Mouse (Mus musculus) embryo, embryonic 10 days (tissue): ENCODE measurements around the gene Vwa3b.
"Not testable (repeated sequence)": the region's sequence is repeated elsewhere in the genome, so short reads cannot be mapped to it uniquely, and the experiment has no call there.

Source experiments
- DNase-seq: peaks from one replicate; pipeline ENCODE4 v3.0.0-alpha.2; 2015; ENCODE audit warnings: low spot score

The Vwa3b gene

GRCm38 (mm10) chr1:37025962-37026686 lies at the start of gene Vwa3b:
TSS of gene Vwa3b (plus strand) at chr1:37026596.
- DNase-seq, result no peak

DNA sequence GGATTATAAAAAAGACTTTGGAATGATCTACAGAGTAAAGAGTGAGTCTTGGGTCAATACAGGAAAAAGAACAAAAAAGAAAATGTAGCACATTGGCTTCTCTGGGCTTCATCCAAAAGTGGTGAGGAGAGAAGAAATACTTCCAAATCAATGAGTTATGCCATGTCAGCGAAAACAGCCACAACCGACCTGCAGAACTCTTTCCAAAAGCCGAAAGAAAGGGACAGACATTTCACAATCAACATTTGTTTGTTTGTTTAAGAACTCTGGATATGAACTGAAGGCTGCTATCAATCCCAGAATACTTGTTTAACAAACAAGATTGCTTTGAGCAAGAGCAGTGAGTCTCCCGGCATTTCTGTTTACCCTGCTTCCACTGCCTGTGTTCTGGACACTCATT lies 49.6 kb upstream of the Vwa3b start:
- no peak for DNase-seq

DNA sequence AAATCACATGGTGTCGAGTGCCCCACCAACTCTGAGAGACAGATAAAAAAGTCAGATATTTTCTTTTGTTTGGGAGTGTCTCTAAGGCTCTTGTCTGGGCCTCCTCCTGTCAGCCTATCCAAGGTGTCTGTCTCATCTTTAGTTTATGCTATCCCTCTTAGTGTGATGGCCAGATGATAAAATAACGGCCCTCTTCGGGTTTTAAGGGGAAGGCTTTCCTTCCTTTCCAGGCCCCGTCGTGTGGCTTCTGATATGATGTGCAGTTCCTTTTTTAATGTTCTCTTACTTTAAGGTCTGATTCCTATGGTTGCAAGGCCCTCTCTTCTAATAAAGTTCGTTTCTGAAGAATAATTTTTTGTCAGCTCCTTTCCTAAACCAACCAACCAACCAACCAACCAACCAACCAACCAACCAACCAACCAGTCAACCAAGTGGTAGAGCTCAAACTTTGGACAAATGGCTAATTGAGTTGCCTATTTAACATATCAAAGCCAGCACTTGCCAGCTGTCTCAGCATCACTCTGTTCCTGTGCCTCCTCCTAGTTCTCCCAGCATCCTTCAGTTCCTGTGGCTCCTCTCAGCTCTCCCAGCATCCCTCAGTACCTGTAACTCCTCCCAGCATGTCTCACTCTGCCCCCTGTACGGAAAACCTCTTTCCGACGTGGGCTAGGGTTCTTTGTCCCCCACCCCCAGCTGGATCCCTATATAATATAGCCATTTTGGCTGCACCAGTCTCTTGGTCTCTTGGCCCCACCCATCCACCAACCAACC lies 44.0 kb upstream of the Vwa3b start:
- DNase-seq, result no peak

GRCm38 (mm10) chr1:36983754-36984153 lies 42.6 kb upstream of the Vwa3b start:
- DNase-seq, result no peak

DNA sequence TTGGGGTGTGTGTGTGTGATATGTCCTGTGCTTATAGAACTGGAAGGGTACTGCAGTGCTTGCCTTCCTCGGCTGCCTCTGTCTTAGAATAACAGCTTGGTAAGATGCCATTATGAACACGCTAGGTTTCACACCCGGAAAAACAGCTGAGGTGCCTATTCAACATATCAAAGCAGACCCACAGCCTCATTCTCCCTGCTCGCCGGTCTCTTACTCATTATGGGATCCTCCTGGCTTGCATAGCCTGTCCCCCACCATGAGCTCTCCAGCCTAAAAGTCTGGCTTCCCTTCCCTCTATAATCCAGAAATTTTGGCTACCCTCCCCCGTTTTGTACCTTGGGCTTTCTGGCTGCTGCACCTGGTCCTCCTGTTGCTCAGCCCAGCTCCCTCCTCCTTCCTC lies 42.0 kb upstream of the Vwa3b start:
- no peak for DNase-seq

DNA sequence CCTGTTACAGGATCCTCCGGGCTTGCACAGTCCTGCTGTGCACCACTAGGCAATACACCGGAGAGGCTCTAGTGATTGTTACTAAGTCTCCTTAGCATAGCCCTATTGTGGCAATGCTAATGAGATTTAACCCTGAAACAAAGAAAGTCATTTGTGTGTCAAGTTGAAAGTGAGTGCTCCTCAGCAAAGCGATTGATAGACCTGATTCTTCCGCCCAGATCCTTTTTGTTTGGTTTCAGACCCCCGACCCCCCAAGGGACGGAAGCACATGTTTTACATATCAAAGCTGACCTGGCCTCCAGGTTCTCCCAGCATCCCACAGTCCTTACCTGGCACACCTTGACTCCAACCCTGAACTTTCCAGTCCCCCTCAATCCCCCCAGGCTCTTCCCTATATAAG lies 40.5 kb upstream of the Vwa3b start:
- DNase-seq, result no peak

GRCm38 (mm10) chr1:36986396-36987160 lies 39.8 kb upstream of the Vwa3b start:
- peak; percentile 34 for DNase-seq

- DNase-seq, result no peak
Measured at GRCm38 (mm10) chr1:36987172-36988148, 38.9 kb upstream of the Vwa3b start.

GRCm38 (mm10) chr1:36988161-36988560 lies 38.2 kb upstream of the Vwa3b start:
- no peak for DNase-seq

DNA sequence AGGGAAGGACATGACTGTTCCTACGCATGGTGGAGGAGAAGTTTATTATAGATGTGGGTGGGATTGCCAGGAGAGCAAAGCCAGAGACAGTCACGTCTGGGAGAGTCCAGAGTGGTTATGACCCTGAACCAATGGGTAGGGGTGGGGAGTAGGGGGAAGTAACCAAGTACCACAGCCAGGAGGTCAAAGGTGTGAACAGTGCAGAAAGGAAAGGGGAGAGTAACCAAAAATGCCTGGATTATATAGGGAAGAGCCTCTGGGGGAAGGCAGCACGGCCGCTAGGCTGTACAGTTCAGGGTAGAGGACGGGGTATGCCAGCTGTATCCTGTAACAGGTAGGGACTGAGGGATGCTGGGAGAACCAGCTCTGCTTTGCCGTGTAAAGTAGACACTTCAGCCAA lies 37.8 kb upstream of the Vwa3b start:
- DNase-seq, result no peak

- no peak for DNase-seq
Measured at GRCm38 (mm10) chr1:36994296-36994695, 32.1 kb upstream of the Vwa3b start.

- DNase-seq, result no peak
Measured at GRCm38 (mm10) chr1:36995760-36996159, 30.6 kb upstream of the Vwa3b start.

- no peak for DNase-seq
Measured at GRCm38 (mm10) chr1:36996561-36997213, 29.7 kb upstream of the Vwa3b start.

DNA sequence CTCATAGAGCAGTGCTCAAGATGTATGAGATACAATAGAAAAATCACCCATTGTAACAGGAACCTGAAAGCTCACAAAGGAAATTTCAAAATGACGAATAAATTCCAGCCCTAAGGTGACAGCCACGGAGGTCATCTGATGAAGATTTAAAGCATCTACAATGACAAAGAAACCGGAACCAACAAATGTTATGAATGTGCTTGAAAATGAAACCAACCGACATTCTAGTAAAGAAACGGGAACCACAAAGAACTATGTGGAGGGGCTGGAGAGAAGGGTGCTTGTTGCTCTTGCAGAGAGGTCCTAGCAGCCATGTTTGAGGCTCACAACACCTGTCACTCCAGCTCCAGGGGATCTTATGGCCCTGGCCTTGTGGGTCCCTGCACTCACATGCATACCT lies 26.1 kb upstream of the Vwa3b start:
- DNase-seq, result no peak

DNA sequence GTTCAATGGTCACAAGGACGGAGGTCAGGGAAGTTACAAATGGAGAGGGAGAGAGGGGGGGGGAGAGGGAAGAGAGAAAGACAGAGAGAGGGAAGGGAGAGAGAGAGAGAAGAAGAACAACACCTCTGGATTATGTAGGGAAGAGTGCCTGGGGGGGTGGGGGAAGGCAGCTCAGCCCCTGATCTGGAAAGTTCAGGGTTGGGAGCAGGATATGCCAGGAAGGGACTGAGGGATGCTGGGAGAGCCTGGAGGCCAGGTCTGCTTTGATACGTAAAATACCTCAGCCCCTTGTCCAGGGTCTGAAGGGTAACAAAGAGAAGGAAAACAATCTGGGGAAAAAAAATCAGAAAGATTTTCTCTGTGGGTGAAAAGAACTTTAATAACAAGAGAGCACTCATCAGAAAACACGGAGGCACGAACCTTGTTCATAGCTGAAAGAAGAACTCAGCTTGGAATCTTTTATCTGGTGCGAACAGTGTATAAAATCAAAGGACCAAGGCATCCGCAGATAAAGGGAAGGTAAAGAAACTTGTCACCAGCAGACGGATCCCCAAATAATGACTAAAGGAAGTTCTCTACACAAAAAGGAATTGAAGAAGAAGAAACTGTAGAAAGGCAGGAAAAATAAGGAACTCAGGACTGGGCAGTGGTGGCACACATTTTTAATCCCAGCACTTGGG lies 24.6 kb upstream of the Vwa3b start:
- DNase-seq, result no peak

- no peak for DNase-seq
Measured at GRCm38 (mm10) chr1:37002316-37003008, 23.9 kb upstream of the Vwa3b start.

GRCm38 (mm10) chr1:37004533-37004932 lies 21.9 kb upstream of the Vwa3b start:
- no peak for DNase-seq

DNA sequence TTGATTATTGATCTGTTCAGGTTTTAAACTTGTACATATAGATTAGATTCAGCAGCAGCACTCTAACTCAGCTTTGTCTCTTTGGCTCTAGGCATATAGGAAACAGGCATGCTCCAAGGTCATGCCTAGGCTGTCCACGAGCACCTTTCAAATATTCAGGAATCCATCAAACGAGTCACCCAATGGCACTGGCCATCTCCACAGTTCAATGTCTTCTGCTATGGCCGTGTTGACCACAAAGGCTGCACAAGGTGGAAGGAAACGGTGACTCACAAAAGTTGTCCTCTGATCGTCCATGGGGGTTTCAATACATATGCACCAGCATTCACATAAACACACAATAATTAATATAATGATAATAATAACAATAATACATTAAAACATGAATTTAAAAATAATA lies 21.4 kb upstream of the Vwa3b start:
- DNase-seq, result no peak

DNA sequence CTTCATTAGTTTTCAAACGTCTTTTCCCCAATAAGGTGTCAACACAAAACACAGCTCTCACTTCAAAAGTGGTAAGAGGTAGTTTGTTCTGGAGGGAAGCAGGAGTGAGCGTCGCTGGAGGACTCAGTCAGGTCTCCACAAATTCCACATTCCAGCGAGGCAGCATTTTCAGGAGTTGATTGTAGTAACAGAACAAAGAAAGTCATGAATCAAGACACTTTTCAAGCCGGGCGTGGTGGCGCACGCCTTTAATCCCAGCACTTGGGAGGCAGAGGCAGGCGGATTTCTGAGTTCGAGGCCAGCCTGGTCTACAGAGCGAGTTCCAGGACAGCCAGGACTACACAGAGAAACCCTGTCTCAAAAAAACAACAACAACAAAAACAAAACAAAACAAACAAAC lies 19.9 kb upstream of the Vwa3b start:
- not testable (repeated sequence) for DNase-seq

GRCm38 (mm10) chr1:37009880-37010279 lies 16.5 kb upstream of the Vwa3b start:
- no peak for DNase-seq
